Mouse (Mus musculus): ENCODE measurements around the gene Dnaja3.

DNA sequence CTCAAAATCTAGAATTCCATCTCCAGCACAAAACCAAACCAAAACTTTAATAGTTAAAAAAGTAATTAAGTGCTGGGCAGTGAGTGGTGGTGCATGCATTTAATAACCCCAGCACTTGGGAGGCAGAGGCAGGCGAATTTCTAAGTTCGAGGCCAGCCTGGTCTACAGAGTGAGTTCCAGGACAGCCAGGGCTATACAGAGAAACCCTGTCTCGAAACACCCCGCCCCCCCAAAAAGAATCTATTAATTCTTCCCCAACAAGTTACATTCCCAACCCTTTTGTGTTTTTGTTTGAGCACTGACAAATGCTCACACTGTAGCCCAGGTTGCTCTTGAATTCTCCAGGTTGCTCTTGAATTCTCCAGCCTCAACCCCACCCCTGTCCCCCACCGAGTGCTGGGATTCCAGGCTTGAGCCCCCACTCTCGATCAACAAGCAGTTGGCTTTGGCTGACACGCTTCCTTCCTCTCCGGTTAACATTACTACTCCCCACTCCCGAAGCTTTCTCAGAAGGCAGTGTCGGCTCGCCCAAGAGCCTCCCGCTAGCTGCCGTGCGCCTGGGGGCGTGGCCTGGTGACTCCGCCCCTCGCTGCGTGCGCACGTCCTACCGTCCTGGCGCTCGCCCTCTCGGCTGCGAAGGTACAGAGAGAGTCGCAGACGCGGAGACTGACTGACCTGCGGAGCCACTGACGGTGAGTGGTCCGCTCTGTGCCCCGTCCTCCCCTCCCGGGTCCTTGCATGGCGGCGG is 86.2 kb downstream of the Dnaja3 start, which contains the start of gene Hmox2:
- no peak; the same call in 1 of the 2 replicates for TF ChIP-seq POLR2A (IDR thresholded peaks at IDR 0.05; ENCODE audit: borderline replicate concordance, low read depth, low read length)
- TF ChIP-seq CTCF (IDR thresholded peaks at IDR 0.05; ENCODE audit: low read depth, low read length) = no peak
